Mouse (Mus musculus) mesoderm, embryonic 11.5 days (tissue): ENCODE measurements around the gene Dph7.
A peak's percentile ranks its signal among the peaks of the same experiment; 100 is the strongest.

ENCODE experiments used
- DNase-seq: peaks from one replicate; pipeline ENCODE4 v3.0.0-alpha.2; 2012; ENCODE audit warnings: low read depth, low spot score

Dph7 gene

GRCm38 (mm10) chr2:24962304-24963000 lies at the start of gene Dph7:
TSS of gene Dph7 (plus strand) at chr2:24962400.
- peak; percentile 89 for DNase-seq

GRCm38 (mm10) chr2:24912589-24912988 lies 49.6 kb upstream of the Dph7 start:
- DNase-seq: no peak

- no peak for DNase-seq
These were observed 47.4 kb upstream of the Dph7 start for GRCm38 (mm10) chr2:24914762-24915161.

GRCm38 (mm10) chr2:24918930-24919838 lies 43.0 kb upstream of the Dph7 start, which contains the start of gene Ehmt1:
TSS of gene Ehmt1 (minus strand) at chr2:24919614.
- DNase-seq: peak; percentile 94

- no peak for DNase-seq
These were observed 42.4 kb upstream of the Dph7 start for GRCm38 (mm10) chr2:24919839-24920175.

GRCm38 (mm10) chr2:24923561-24923960 lies 38.6 kb upstream of the Dph7 start:
- no peak for DNase-seq

- no peak for DNase-seq
These were observed 36.9 kb upstream of the Dph7 start for GRCm38 (mm10) chr2:24925284-24925683.

- DNase-seq: no peak
These were observed 35.7 kb upstream of the Dph7 start for GRCm38 (mm10) chr2:24926345-24926964.

GRCm38 (mm10) chr2:24926965-24927358 lies 35.2 kb upstream of the Dph7 start:
- no peak for DNase-seq

GRCm38 (mm10) chr2:24927810-24928479 lies 34.3 kb upstream of the Dph7 start:
- DNase-seq: no peak

- no peak for DNase-seq
These were observed 33.1 kb upstream of the Dph7 start for GRCm38 (mm10) chr2:24929119-24929518.

GRCm38 (mm10) chr2:24929593-24929992 lies 32.6 kb upstream of the Dph7 start:
- DNase-seq: no peak

- DNase-seq: peak; percentile 14
These were observed 27.7 kb upstream of the Dph7 start for GRCm38 (mm10) chr2:24934441-24934963.

GRCm38 (mm10) chr2:24935057-24935796 lies 27.0 kb upstream of the Dph7 start, which contains the start of gene Arrdc1:
TSS of gene Arrdc1 (minus strand) at chr2:24935252.
- DNase-seq: peak; percentile 96

GRCm38 (mm10) chr2:24942092-24942491 lies 20.1 kb upstream of the Dph7 start:
- DNase-seq: no peak

- peak; percentile 23 for DNase-seq
These were observed 17.9 kb upstream of the Dph7 start for GRCm38 (mm10) chr2:24944304-24944703.

- DNase-seq: peak; percentile 98
These were observed 12.6 kb upstream of the Dph7 start, which contains the start of gene Zmynd19 for GRCm38 (mm10) chr2:24949421-24950188. TSS of gene Zmynd19 (plus strand) at chr2:24949792.

GRCm38 (mm10) chr2:24950189-24950535 lies 12.0 kb upstream of the Dph7 start:
- peak; percentile 19 for DNase-seq

- DNase-seq: no peak
These were observed 9.6 kb upstream of the Dph7 start for GRCm38 (mm10) chr2:24952537-24953055.

- DNase-seq: peak; percentile 37
These were observed 1.3 kb upstream of the Dph7 start for GRCm38 (mm10) chr2:24960910-24961309.
